ENCODE assay signal across 23 mouse cellular contexts in genomic region chr7:80416969-80417368, GRCm38 (mm10). TPM values are rescaled to one million over a fixed set of nuclear protein-coding genes. Genes with fewer than 3 reads are reported as not detected.
DNase-seq lines count a peak whose midpoint lies in the region; ATAC-seq and TF ChIP-seq lines count a peak whose summit lies in the region.
"Had no signal": no experiment of that assay in that cellular context is flagged by ENCODE, and none has a peak within 500 bp of the region (broad histone marks: within the 10 kb centered on the region; RNA-seq: fewer than 3 reads in every experiment).

No protein-coding gene starts in this region.

- in situ Hi-C loops in CH12.LX (cut with MboI; ENCODE audit: low pct_ligation_motif_present, low pct_unique_long_range_greater_than_20kb, low sequenced_read_pairs): no loop called here

- no peak for TF ChIP-seq RAD21 in CH12.LX (IDR thresholded peaks at IDR 0.05; ENCODE audit: low read depth, low read length)

- no peak for TF ChIP-seq POLR2A in CH12.LX (IDR thresholded peaks at IDR 0.05; ENCODE audit: low read depth, low read length)

- peaks cover 17 to 66% of the 10 kb centered on the region in 2 experiments for H3K4me1 ChIP-seq in CH12.LX (ENCODE audit: control insufficient read depth in 1 of 2, insufficient read depth in 2 of 2)
- no peaks in the 10 kb centered on the region for H3K4me1 ChIP-seq in midbrain, embryonic 14.5 days (ENCODE audit: control insufficient read depth, insufficient read depth, low read length)
- H3K4me1 ChIP-seq: hindbrain, embryonic 10.5 days; midbrain, embryonic 15.5 days had no signal

- H3K4me2 ChIP-seq in CH12.LX (ENCODE audit: insufficient read depth, low read depth, poor library complexity, severe bottlenecking): no peak overlapping the region
- no peak overlapping the region for H3K4me2 ChIP-seq in midbrain, embryonic 14.5 days (ENCODE audit: low read length)
- H3K4me2 ChIP-seq: heart, embryonic 15.5 days; liver, embryonic 13.5 days; lung, embryonic 15.5 days; midbrain, embryonic 15.5 days had no signal

- DNase-seq in 416B (ENCODE audit: low read depth) (peak; percentile 78), CH12.LX (ENCODE audit: extremely low read depth) (peak; percentile 60)
- DNase-seq in frontal cortex, adult 2 months (ENCODE audit: extremely low spot score in 1 of 2, low spot score in 1 of 2): no peak
- no peak for DNase-seq in midbrain, embryonic 14.5 days
- DNase-seq in urinary bladder, postnatal 14 days (ENCODE audit: low spot score): no peak
- DNase-seq in left cerebral cortex, adult 9 months (ENCODE audit: low spot score in 2 of 2): no peak
- DNase-seq: adrenal gland, postnatal 36 days; cerebellum, adult 18-20 months; cerebellum, postnatal 25 days; gastrocnemius, postnatal 14 days; kidney, adult 8-10 months; kidney, postnatal 14 days; liver, embryonic 13.5 days; right cerebral cortex, postnatal 4 days had no signal

- H3K27ac ChIP-seq in CH12.LX (ENCODE audit: insufficient read depth, low read depth): no peak overlapping the region
- H3K27ac ChIP-seq in midbrain, embryonic 14.5 days (replicated peaks; ENCODE audit: low read depth, low read length): no peak overlapping the region
- H3K27ac ChIP-seq: heart, embryonic 15.5 days; hindbrain, embryonic 10.5 days; limb, embryonic 10.5 days; liver, embryonic 13.5 days; lung, embryonic 15.5 days; macrophage; midbrain, embryonic 15.5 days; stomach, postnatal 0 days had no signal

- WGBS in midbrain, embryonic 14.5 days: 92% methylated on average over 7 of the region's 7 CpGs

- no peaks in the 10 kb centered on the region for H3K27me3 ChIP-seq in CH12.LX (replicated peaks)
- H3K27me3 ChIP-seq in midbrain, embryonic 14.5 days (ENCODE audit: control insufficient read depth, insufficient read depth, low read length): no peaks in the 10 kb centered on the region
- H3K27me3 ChIP-seq: heart, embryonic 15.5 days; liver, embryonic 13.5 days; lung, embryonic 15.5 days; midbrain, embryonic 15.5 days had no signal

- H3K9ac ChIP-seq in CH12.LX (ENCODE audit: insufficient read depth, low read depth): no peak overlapping the region
- H3K9ac ChIP-seq in midbrain, embryonic 14.5 days (replicated peaks; ENCODE audit: low read length): no peak overlapping the region
- H3K9ac ChIP-seq: heart, embryonic 15.5 days; liver, embryonic 13.5 days; lung, embryonic 15.5 days; midbrain, embryonic 15.5 days had no signal

- TF ChIP-seq CTCF in CH12.LX (conservative IDR thresholded peaks at IDR 0.05 in 1 of 2, IDR thresholded peaks at IDR 0.05 in 1 of 2; ENCODE audit: low read depth in 2 of 2, low read length in 2 of 2): no peak

- no peaks in the 10 kb centered on the region for H3K9me3 ChIP-seq in CH12.LX (replicated peaks; ENCODE audit: low read length)
- H3K9me3 ChIP-seq in midbrain, embryonic 14.5 days (ENCODE audit: control insufficient read depth, low read length): no peaks in the 10 kb centered on the region
- H3K9me3 ChIP-seq: heart, embryonic 15.5 days; hindbrain, embryonic 10.5 days; limb, embryonic 10.5 days; liver, embryonic 13.5 days; lung, embryonic 15.5 days; midbrain, embryonic 15.5 days had no signal

- H3K36me3 ChIP-seq in CH12.LX (replicated peaks in 1 of 2; ENCODE audit: control insufficient read depth in 1 of 2, insufficient read depth in 1 of 2, low read length in 1 of 2): no peaks in the 10 kb centered on the region
- no peaks in the 10 kb centered on the region for H3K36me3 ChIP-seq in midbrain, embryonic 14.5 days (ENCODE audit: control insufficient read depth, insufficient read depth, low read length)
- H3K36me3 ChIP-seq: heart, embryonic 15.5 days; hindbrain, embryonic 10.5 days; limb, embryonic 10.5 days; liver, embryonic 13.5 days; lung, embryonic 15.5 days; midbrain, embryonic 15.5 days had no signal

- peak; percentile 82 for ATAC-seq in inflammation-experienced regulatory T-cells, adult 6 months
- peak; percentile 28; the same call in 1 of the 2 replicates for ATAC-seq in neutrophil, adult 5-6 weeks (ENCODE audit: extremely low read depth, insufficient number of reproducible peaks, low FRiP score, poor library complexity, severe bottlenecking)
- no peak for ATAC-seq in midbrain, embryonic 14.5 days (ENCODE audit: low FRiP score, low TSS enrichment)
- ATAC-seq: midbrain, embryonic 15.5 days had no signal

- H3K79me2 ChIP-seq in CH12.LX (replicated peaks; ENCODE audit: control insufficient read depth, extremely low read depth, insufficient read depth, poor library complexity, severe bottlenecking): no peaks in the 10 kb centered on the region

- dilution Hi-C loops in CH12.LX (cut with MboI; ENCODE audit: extremely low pct_ligation_motif_present, extremely low pct_unique_long_range_greater_than_20kb, low sequenced_read_pairs): no loop called here

- H3K4me3 ChIP-seq in CH12.LX (replicated peaks in 1 of 3; ENCODE audit: low read depth in 2 of 3, low read length in 2 of 3, poor library complexity in 1 of 3): no peak overlapping the region
- no peak overlapping the region for H3K4me3 ChIP-seq in midbrain, embryonic 14.5 days (replicated peaks; ENCODE audit: low read depth, low read length)
- H3K4me3 ChIP-seq: heart, embryonic 15.5 days; hindbrain, embryonic 10.5 days; limb, embryonic 10.5 days; liver, embryonic 13.5 days; lung, embryonic 15.5 days; midbrain, embryonic 15.5 days had no signal

- no peak; the same call in 1 of the 2 replicates for TF ChIP-seq EP300 in CH12.LX (IDR thresholded peaks at IDR 0.05; ENCODE audit: low read length)

TF ChIP-seq in CH12.LX, 34 proteins besides CTCF, POLR2A, EP300 and RAD21:
- peak; percentile 38 for TF ChIP-seq ETS1 (conservative IDR thresholded peaks at IDR 0.05; ENCODE audit: low read depth, low read length)
- no peak for TF ChIP-seq TCF12 (IDR thresholded peaks at IDR 0.05; ENCODE audit: low read depth, low read length)
- TF ChIP-seq NELFE (IDR thresholded peaks at IDR 0.05; ENCODE audit: low read depth, low read length): no peak
- TF ChIP-seq SMC3 (IDR thresholded peaks at IDR 0.05; ENCODE audit: low read depth, low read length): no peak
- TF ChIP-seq ZKSCAN1 (IDR thresholded peaks at IDR 0.05; ENCODE audit: borderline replicate concordance, low read depth, low read length): no peak
- no peak for TF ChIP-seq PAX5 (IDR thresholded peaks at IDR 0.05; ENCODE audit: low read length)
- TF ChIP-seq SIN3A (IDR thresholded peaks at IDR 0.05; ENCODE audit: low read length): no peak
- TF ChIP-seq MAFK (IDR thresholded peaks at IDR 0.05; ENCODE audit: insufficient replicate concordance, low read length): no peak
TF ChIP-seq in CH12.LX: peak in this region for 1.

RNA-seq across cellular contexts. Expression of gene Furin, which starts 11.7 kb away (rescaled TPM):
- total RNA-seq in CH12.LX (2012; rRNA removed): 11.1 and 13.5 TPM in 2 replicates
- 1.1 and 1.5 TPM in 2 replicates for total RNA-seq in CH12.LX (2014; rRNA removed)
- polyA plus RNA-seq in CH12.LX (2012; ENCODE audit: insufficient read length, low read depth): 17.0 and 20.9 TPM in 2 replicates
- polyA plus RNA-seq in inflammation-experienced regulatory T-cells, adult 6 months (2017; shearing (Covaris generic)): 10 to 100 TPM in 1 of 3 experiments, 1 to 10 TPM in 2; 8.4 to 19.1 (median 8.6) TPM
- total RNA-seq in neutrophil, adult 5-6 weeks (2017): 63.9 and 69.6 TPM in 2 replicates
- 24.2 and 26.3 TPM in 2 replicates for polyA plus RNA-seq in frontal cortex, adult 2 months (2012; rRNA removed)
- polyA plus RNA-seq in midbrain, embryonic 14.5 days (2014; fragmentation: Nextera tagmentation; extraction: Ambion mirVana): 4.6 and 4.9 TPM in 2 replicates

RNA-seq across cellular contexts. Expression of gene Fes, which starts 29.2 kb away (rescaled TPM):
- total RNA-seq in CH12.LX (2012; rRNA removed) (7.1 and 9.8 TPM in 2 replicates), CH12.LX (2014; rRNA removed) (4.3 and 6.5 TPM in 2 replicates)
- 11.7 and 16.2 TPM in 2 replicates for polyA plus RNA-seq in CH12.LX (2012; ENCODE audit: insufficient read length, low read depth)
- polyA plus RNA-seq in inflammation-experienced regulatory T-cells, adult 6 months (2017; shearing (Covaris generic)): 1 to 10 TPM in 2 of 3 experiments, under 1 TPM in 1; 0.54 to 5.8 (median 2.4) TPM
- total RNA-seq in neutrophil, adult 5-6 weeks (2017): 221 and 270 TPM in 2 replicates
- 5.4 and 6.1 TPM in 2 replicates for polyA plus RNA-seq in frontal cortex, adult 2 months (2012; rRNA removed)
- 1.6 and 3.2 TPM in 2 replicates for polyA plus RNA-seq in midbrain, embryonic 14.5 days (2014; fragmentation: Nextera tagmentation; extraction: Ambion mirVana)

RNA-seq across cellular contexts. Expression of gene Man2a2, which starts 45.8 kb away (rescaled TPM):
- total RNA-seq in CH12.LX (2012; rRNA removed): 46.3 and 48.3 TPM in 2 replicates
- total RNA-seq in CH12.LX (2014; rRNA removed): 12.5 and 14.3 TPM in 2 replicates
- 33.6 and 44.3 TPM in 2 replicates for polyA plus RNA-seq in CH12.LX (2012; ENCODE audit: insufficient read length, low read depth)
- polyA plus RNA-seq in inflammation-experienced regulatory T-cells, adult 6 months (2017; shearing (Covaris generic)): 10 to 100 TPM; 11.1 to 30.9 (median 16.4) TPM
- total RNA-seq in neutrophil, adult 5-6 weeks (2017): 46.7 and 58.4 TPM in 2 replicates
- 123 and 129 TPM in 2 replicates for polyA plus RNA-seq in frontal cortex, adult 2 months (2012; rRNA removed)
- 18.1 and 19.5 TPM in 2 replicates for polyA plus RNA-seq in midbrain, embryonic 14.5 days (2014; fragmentation: Nextera tagmentation; extraction: Ambion mirVana)

Comparison
In these comparisons a context has a peak if more than half of its experiments do, and no peak if none do; other contexts are left out.
1. DNase-seq: peak in 416B (single experiment) and CH12.LX (single experiment); none in frontal cortex, adult 2 months (0 of 2), midbrain, embryonic 14.5 days (single experiment), urinary bladder, postnatal 14 days (single experiment) and left cerebral cortex, adult 9 months (0 of 2).